Mouse (Mus musculus) liver, embryonic 11.5 days (tissue): ENCODE measurements around the gene Hbq1b. TPM values are rescaled to one million over a fixed set of nuclear protein-coding genes. Genes with fewer than 3 reads are reported as not detected.

Source experiments
- ATAC-seq: fragments of 200-750 bp; cut with Nextera tagmentation; replicated peaks from 2 replicates; pipeline ENCODE4 v1.8.0; 2017; ENCODE audit warnings: moderate number of reproducible peaks, mild to moderate bottlenecking, moderate TSS enrichment, moderate library complexity; ENCODE audit not compliant: low FRiP score
- DNase-seq: peaks from one replicate; pipeline ENCODE4 v3.0.0-alpha.2; 2017; ENCODE audit warnings: low spot score
- H3K27ac ChIP-seq: fragments of 300-500 bp; sonication (generic); 2 replicates; pipeline ENCODE4 v1.5.1; 2014; ENCODE audit warnings: mild to moderate bottlenecking, low read depth, low read length, control low read depth
- H3K27me3 ChIP-seq: fragments of 300-500 bp; sonication (generic); replicated peaks from 2 replicates; pipeline ENCODE4 v1.6.1; 2014; ENCODE audit warnings: low read length, mixed read lengths; ENCODE audit not compliant: control insufficient read depth, insufficient read depth
- H3K36me3 ChIP-seq: fragments of 300-500 bp; sonication (generic); 2 replicates; pipeline ENCODE4 v1.6.1; 2014; ENCODE audit warnings: mild to moderate bottlenecking, low read length, moderate library complexity, mixed read lengths; ENCODE audit not compliant: control insufficient read depth, insufficient read depth
- H3K4me1 ChIP-seq: fragments of 300-500 bp; sonication (generic); replicated peaks from 2 replicates; pipeline ENCODE4 v1.6.1; 2014; ENCODE audit warnings: low read length, mixed read lengths; ENCODE audit not compliant: control insufficient read depth, insufficient read depth
- H3K4me2 ChIP-seq: fragments of 300-500 bp; sonication (generic); 2 replicates; pipeline ENCODE4 v1.6.1; 2014; ENCODE audit warnings: mild to moderate bottlenecking, control low read depth, moderate library complexity
- H3K4me3 ChIP-seq: fragments of 300-500 bp; sonication (generic); 2 replicates; pipeline ENCODE4 v1.5.1; 2014; ENCODE audit warnings: low read depth, low read length, control low read depth
- H3K9ac ChIP-seq: fragments of 300-500 bp; sonication (generic); 2 replicates; pipeline ENCODE4 v1.6.1; 2014; ENCODE audit warnings: low read depth, low read length, control low read depth
- H3K9me3 ChIP-seq: fragments of 300-500 bp; sonication (generic); 2 replicates; pipeline ENCODE4 v1.6.1; 2016; ENCODE audit warnings: low read length, inconsistent platforms, mixed read lengths; ENCODE audit not compliant: control insufficient read depth
- WGBS: fragments of 180-500 bp; shearing (Covaris S2); extraction: QIAGEN DNeasy Blood & Tissue Kit; methylation state at CpG from one replicate; pipeline ENCODE4 v1.1.7; 2014; 5-methylcytosine and 5-hydroxymethylcytosine counted together
- polyA plus RNA-seq: library from polyadenylated mRNA; unstranded; fragments of >200 nt; fragmentation: Nextera tagmentation; extraction: Ambion mirVana; gene quantifications from 2 replicates; pipeline ENCODE4 v1.2.1, GENCODE M21; 2014

Hbq1b gene
- polyA plus RNA-seq, 1 experiment from 2014 or later: 43.6 TPM

GRCm38 (mm10) chr11:32320507-32321195 is 33.9 kb downstream of the Hbq1b start:
- Histone ChIP-seq H3K27ac (no peak overlapping the region), H3K27me3 (no peaks in the 10 kb centered on the region), H3K36me3 (no peaks in the 10 kb centered on the region), H3K9me3 (no peaks in the 10 kb centered on the region), H3K9ac (no peak overlapping the region), H3K4me1 (no peaks in the 10 kb centered on the region), H3K4me2 (no peak overlapping the region), H3K4me3 (no peak overlapping the region)
- 65% methylated on average over 11 of the region's 11 CpGs for WGBS
- ATAC-seq (no peak; the same call in 1 of the 2 replicates), DNase-seq (no peak)

DNA sequence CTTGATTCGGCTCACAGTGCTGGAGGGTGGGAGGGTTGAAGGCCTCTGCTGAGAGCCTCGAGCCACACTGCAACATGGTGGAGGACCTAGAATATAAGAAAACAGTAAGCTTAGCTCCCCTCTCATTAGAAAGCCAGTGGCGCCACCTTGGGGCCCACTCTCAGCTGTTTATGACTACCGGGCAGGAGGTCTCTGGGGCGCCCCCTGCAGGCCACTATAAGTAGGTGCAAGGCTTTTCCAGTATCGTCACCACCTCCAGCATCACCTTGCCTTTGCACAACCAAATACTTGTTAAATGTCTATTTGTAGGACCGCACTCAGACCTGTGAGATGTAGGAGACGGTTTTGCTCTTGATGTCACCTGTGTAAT is 34.4 kb downstream of the Hbq1b start:
- ATAC-seq (peak; percentile 72), DNase-seq (peak; percentile 63)
- Histone ChIP-seq H3K9me3 (no peaks in the 10 kb centered on the region), H3K9ac (no peak overlapping the region), H3K4me3 (no peak overlapping the region), H3K27me3 (no peaks in the 10 kb centered on the region), H3K4me1 (no peaks in the 10 kb centered on the region), H3K4me2 (no peak overlapping the region), H3K36me3 (no peaks in the 10 kb centered on the region), H3K27ac (no peak overlapping the region)
- 32% methylated on average over 8 of the region's 8 CpGs for WGBS

GRCm38 (mm10) chr11:32324609-32325008 is 37.8 kb downstream of the Hbq1b start:
- Histone ChIP-seq H3K4me3 (no peak overlapping the region), H3K36me3 (no peaks in the 10 kb centered on the region), H3K9me3 (no peaks in the 10 kb centered on the region), H3K4me1 (no peaks in the 10 kb centered on the region), H3K27ac (no peak overlapping the region), H3K4me2 (peak overlapping the region; percentile 48), H3K27me3 (no peaks in the 10 kb centered on the region; the same call in 1 of the 2 replicates), H3K9ac (no peak overlapping the region)
- peak; percentile 89 for DNase-seq
- peak; percentile 76 for ATAC-seq
- 14% methylated on average over 15 of the region's 15 CpGs for WGBS

- no peak overlapping the region for H3K4me3 ChIP-seq
- H3K27me3 ChIP-seq: no peaks in the 10 kb centered on the region; the same call in 1 of the 2 replicates
- H3K9me3 ChIP-seq: peaks cover 3% of the 10 kb centered on the region; the same call in 1 of the 2 replicates
- H3K36me3 ChIP-seq: no peaks in the 10 kb centered on the region
- H3K27ac ChIP-seq: no peak overlapping the region
- H3K4me1 ChIP-seq: no peaks in the 10 kb centered on the region
- no peak overlapping the region for H3K4me2 ChIP-seq
- WGBS: 54% methylated on average over 6 of the region's 6 CpGs
- no peak for ATAC-seq
- DNase-seq: no peak
- H3K9ac ChIP-seq: no peak overlapping the region
Measured at GRCm38 (mm10) chr11:32331075-32331474, 44.3 kb downstream of the Hbq1b start.

- ATAC-seq: no peak
- Histone ChIP-seq H3K9me3 (peaks cover 3% of the 10 kb centered on the region; the same call in 1 of the 2 replicates), H3K27ac (no peak overlapping the region), H3K4me1 (no peaks in the 10 kb centered on the region), H3K4me2 (no peak overlapping the region), H3K9ac (no peak overlapping the region), H3K36me3 (no peaks in the 10 kb centered on the region), H3K4me3 (no peak overlapping the region), H3K27me3 (no peaks in the 10 kb centered on the region; the same call in 1 of the 2 replicates)
- 60% methylated on average over 5 of the region's 5 CpGs for WGBS
- DNase-seq: no peak
Measured at GRCm38 (mm10) chr11:32331861-32332260, 45.1 kb downstream of the Hbq1b start.

- peaks cover 3% of the 10 kb centered on the region; the same call in 1 of the 2 replicates for H3K9me3 ChIP-seq
- H3K36me3 ChIP-seq: no peaks in the 10 kb centered on the region
- ATAC-seq (no peak), DNase-seq (no peak)
- H3K9ac ChIP-seq: no peak overlapping the region
- H3K4me1 ChIP-seq: no peaks in the 10 kb centered on the region
- no peaks in the 10 kb centered on the region for H3K27me3 ChIP-seq
- H3K27ac ChIP-seq: no peak overlapping the region
- no peak overlapping the region for H3K4me3 ChIP-seq
- no peak overlapping the region for H3K4me2 ChIP-seq
- whole genome bisulfite sequencing: 78% methylated on average over 2 of the region's 2 CpGs
Measured at GRCm38 (mm10) chr11:32333235-32333634, 46.5 kb downstream of the Hbq1b start.

GRCm38 (mm10) chr11:32336435-32336907 is 49.7 kb downstream of the Hbq1b start:
- 83% methylated on average over 6 of the region's 6 CpGs for WGBS
- H3K27ac ChIP-seq: no peak overlapping the region
- no peak overlapping the region for H3K9ac ChIP-seq
- no peak overlapping the region for H3K4me2 ChIP-seq
- peaks cover 3% of the 10 kb centered on the region; the same call in 1 of the 2 replicates for H3K9me3 ChIP-seq
- H3K4me1 ChIP-seq: no peaks in the 10 kb centered on the region; the same call in 1 of the 2 replicates
- DNase-seq (no peak), ATAC-seq (no peak)
- H3K36me3 ChIP-seq: no peaks in the 10 kb centered on the region
- H3K27me3 ChIP-seq: no peaks in the 10 kb centered on the region
- H3K4me3 ChIP-seq: no peak overlapping the region
